Mouse (Mus musculus): ENCODE measurements around the gene Arsj.

Arsj gene

DNA sequence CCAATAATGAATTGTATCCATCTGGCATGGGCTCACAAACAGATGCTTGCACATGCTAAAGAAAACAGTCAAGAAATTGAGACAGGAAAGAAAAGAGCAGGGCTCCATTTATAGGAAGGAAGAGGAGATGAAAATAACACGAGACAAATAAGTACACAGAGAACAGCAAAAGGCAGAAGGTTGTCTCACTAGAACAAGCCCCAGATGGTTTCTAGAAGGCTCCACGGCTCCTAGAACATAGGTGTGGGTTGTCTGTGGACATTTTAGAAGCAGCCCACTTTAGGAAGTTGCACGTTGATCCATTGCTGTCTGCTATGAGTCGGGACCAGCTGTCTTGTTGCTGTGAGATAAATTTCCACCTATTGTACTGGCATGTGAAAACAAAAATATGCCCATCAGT is 37.2 kb downstream of the Arsj start:
- no peak for DNase-seq (ENCODE audit: extremely low read depth, low read depth, low spot score)

DNA sequence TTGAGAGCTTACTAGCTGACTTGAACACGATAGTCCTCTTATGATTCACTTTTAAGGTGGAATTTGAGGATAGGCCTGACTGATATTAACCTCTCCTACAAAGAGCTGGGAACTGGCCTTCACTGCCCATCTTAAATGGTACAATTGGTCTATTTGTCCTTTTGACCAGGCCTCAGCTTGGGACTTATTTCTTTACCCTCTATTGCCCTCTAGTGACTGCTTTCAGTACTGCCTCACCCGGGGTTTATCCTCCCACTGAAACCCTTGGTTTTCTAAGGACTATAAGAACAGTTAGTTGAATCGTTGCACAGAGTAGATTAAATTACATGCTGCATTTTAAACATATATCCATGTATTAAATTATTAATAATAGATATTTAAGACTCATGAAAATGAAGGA is 39.4 kb downstream of the Arsj start:
- no peak for DNase-seq (ENCODE audit: extremely low read depth, low read depth, low spot score)

DNA sequence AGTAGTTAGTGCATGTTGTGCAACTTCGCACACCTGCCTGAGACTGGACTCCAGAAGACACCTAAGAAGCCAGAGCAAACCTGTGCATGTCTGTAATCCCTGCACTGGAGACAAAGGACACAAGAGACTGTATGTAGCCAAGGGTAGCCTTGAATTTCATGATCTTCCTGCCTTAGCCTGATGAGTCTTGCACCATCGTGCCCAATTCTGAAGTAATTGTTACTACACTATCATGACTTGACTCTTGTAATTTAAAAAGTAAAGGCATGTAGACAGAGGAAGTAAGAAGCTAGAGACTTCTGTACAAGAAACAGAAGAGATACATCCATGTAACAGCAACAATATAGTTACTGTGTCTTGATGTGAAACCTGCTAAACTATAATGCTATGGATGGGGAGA is 40.7 kb downstream of the Arsj start:
- DNase-seq (ENCODE audit: extremely low read depth, low read depth, low spot score) = no peak

DNA sequence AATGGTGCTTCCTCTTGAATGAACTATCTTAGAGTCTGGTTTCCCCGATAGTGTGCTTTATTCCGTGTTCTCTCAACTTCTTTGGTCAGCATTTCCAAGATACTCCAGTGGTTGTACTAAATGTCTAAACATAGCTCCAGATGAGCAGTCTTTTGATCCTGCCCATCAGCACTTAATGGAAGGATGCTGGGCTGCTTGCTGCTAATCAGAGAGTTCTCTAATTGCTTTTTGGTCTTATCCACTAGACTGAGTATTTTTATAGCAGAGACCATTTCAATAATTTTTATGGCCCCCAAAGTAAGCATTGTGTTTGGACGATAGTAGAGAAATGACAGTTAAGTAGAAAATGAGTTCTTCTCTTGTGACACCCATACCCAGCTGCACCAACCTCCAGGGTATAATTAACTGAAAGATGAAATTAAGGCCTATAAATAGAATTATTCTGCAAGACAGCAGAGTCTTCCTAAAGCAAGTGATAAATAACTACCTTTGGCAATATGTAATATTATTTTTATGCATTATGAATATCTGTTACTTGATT is 67.1 kb downstream of the Arsj start:
- no peak for DNase-seq (ENCODE audit: extremely low read depth, low read depth, low spot score)

DNA sequence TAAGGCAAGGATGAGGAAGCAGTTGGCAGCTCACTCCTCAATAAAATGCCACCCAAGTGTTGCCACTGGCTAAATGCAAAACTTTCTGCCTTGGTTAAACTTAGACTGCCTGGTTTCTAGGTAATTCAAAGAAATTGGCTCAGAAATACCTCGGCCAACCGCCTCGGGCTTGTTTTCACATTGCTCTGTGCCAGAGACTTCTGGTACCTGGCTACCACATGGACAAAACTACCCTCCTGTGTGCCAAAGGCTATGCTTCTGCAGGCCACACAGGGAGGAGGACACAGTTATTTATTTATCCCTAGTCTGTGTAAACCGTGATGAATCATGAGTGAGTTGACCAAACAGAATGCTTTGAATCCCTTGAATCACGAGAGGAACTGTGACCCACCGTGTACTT is 75.8 kb downstream of the Arsj start:
- no peak for DNase-seq (ENCODE audit: extremely low read depth, low read depth, low spot score)

DNA sequence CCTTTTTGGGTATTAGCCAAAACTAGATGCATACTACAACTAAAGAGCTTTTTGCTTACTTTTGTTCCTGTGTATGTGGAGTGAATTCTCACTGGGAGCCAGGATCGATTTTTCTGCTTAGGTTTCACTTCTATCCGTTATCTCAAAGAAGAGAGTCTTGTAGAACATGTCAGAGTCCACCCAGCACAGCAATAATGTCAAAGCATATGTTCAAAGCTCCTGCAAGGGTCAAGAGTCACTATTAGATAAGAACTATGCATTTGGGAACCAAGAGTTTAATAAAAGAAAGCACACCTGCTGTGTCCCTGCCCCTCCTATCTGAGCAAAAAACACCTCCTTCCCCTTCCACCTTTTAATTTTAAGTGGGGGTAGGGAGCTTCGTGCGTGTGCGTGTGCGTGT is 85.6 kb downstream of the Arsj start:
- DNase-seq (ENCODE audit: extremely low read depth, low read depth, low spot score) = no peak

DNA sequence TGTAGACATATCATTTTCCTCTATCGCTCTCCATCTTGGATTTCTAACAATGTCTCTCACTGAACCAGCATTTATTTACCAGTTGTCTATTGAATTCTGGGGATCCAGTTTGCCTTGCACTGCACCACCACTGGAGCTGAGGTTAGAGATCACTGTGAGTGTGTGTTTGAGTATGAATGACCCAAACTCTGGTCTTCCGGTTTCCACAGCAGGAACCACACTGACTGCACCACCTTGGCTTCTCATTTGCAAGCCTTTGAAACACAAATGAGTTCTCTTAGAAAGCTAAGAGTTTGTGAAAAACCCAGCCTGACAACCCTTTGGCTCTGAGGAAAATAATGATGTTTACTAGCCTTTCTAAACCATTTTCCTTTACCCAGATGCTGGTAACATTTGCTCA is 86.0 kb downstream of the Arsj start:
- DNase-seq (ENCODE audit: extremely low read depth, low read depth, low spot score) = no peak

DNA sequence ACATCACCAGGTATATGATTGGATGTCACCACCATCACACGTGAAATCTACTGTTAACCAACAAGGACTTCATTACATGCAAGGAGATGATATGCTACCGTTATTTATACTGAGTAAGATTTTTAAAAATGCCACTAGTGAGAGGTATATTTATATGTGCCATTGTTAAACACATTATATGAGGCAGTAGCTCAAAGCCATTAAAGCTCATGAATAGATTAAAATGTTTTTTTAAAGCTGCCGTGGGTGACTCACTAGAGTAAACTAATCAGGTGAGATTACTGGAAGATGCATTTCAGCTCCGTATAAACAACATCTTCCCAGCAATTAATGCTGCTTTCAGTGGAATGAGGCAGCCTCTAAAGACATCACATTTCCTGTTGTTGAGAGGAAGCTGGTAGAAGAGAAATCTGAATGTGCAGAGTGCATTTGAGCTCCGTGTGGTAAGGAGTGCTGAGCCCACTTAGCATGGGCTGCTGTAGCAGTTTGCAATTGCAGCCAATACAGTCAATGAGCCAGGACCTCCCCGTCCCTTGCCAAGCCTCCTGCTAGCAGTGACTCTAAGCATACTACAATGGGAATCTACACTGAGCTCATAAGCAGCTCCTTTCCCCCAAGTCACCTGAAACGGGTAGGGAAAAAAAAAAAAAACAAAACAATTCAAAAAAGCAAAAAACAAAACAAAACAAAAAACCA is 92.5 kb downstream of the Arsj start:
- no peak for DNase-seq (ENCODE audit: extremely low read depth, low read depth, low spot score)

DNA sequence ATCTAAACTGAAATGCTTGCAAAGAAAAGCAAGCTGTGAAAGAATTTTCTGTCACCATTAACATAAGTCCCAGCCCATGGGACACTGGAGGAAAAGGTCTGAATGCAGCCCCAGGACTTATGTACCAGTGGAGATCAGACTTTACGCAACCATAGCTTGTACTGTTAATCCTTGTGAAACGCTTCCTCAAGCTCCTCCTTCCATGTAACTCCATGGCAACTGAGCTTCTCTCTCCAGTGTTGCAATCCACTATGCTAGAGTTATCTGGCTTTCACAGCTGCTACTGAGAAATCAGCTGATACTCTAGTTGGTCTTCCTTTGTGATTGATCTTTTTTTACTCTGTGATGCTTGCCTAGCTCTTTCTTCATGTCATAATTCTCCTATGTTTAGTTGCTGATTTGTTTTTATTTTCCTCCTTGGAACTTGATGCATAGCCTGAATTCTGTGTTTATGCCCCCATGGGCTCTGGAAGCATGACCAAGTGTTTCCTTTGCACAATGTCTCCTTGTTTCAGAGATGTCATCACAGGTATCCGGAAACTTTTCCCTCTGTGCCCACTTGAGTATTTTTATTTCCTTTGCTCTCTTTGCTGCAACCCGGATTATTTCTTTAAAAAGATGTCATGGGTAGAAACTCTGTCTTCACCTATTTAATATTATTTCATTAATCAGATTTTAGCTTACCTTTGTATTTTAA is 99.8 kb downstream of the Arsj start:
- DNase-seq (ENCODE audit: extremely low read depth, low read depth, low spot score) = no peak

DNA sequence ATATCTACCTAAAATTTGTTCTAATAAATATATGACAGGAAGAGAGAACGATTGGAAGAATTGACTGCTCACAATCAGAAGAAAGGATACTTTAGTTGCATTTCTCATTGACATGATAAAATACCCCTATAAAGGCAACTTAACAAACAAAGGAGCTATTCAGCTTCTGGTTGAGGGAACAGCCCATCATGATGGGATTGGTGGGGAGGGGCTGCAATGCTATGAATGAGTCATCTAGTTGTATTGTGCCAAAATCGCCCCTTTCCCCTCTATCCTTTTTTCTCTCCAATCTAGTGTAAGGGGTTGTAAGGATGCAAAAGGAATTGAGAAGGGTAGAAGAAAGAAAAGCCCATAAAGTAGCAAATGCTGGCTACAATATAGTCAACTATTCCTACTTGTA is 100.8 kb downstream of the Arsj start:
- DNase-seq (ENCODE audit: extremely low read depth, low read depth, low spot score) = no peak
